ENCODE assay signal across 11 mouse cellular contexts in genomic region chr19:24958531-24958930, GRCm38 (mm10). TPM values are rescaled to one million over a fixed set of nuclear protein-coding genes. Genes with fewer than 3 reads are reported as not detected.
A peak's percentile ranks its signal among the peaks of the same experiment; 100 is the strongest.
DNase-seq lines count a peak whose midpoint lies in the region; ATAC-seq lines count a peak whose summit lies in the region.
"Had no signal": no experiment of that assay in that cellular context is flagged by ENCODE, and none has a peak within 500 bp of the region (broad histone marks: within the 10 kb centered on the region; RNA-seq: fewer than 3 reads in every experiment).

No protein-coding gene starts in this region.

- H3K4me2 ChIP-seq in midbrain, embryonic 11.5 days, result no peak overlapping the region
- no peak overlapping the region for H3K4me2 ChIP-seq in midbrain, embryonic 15.5 days

- H3K36me3 ChIP-seq in midbrain, embryonic 11.5 days (ENCODE audit: control insufficient read depth, insufficient read depth, low read length), result peaks cover 2% of the 10 kb centered on the region; the same call in 1 of the 2 replicates
- H3K36me3 ChIP-seq in midbrain, embryonic 15.5 days (replicated peaks), result 0 out of 2 replicates have a peak, but pooled peaks cover 4% of the 10 kb centered on the region
- no peaks in the 10 kb centered on the region; the same call in 1 of the 2 replicates for H3K36me3 ChIP-seq in splenic B cell, adult 2 months (ENCODE audit: control insufficient read depth, insufficient read depth, low read length, poor library complexity, severe bottlenecking)

- no peaks in the 10 kb centered on the region for H3K27me3 ChIP-seq in midbrain, embryonic 11.5 days (ENCODE audit: control insufficient read depth, insufficient read depth, low read length)
- no peaks in the 10 kb centered on the region for H3K27me3 ChIP-seq in midbrain, embryonic 15.5 days (replicated peaks)
- no peaks in the 10 kb centered on the region for H3K27me3 ChIP-seq in splenic B cell, adult 2 months (ENCODE audit: control insufficient read depth, insufficient read depth, low read length, poor library complexity, severe bottlenecking)

- no peak overlapping the region for H3K27ac ChIP-seq in midbrain, embryonic 11.5 days (ENCODE audit: low read depth, low read length)
- no peak overlapping the region for H3K27ac ChIP-seq in midbrain, embryonic 15.5 days

- ATAC-seq in midbrain, embryonic 11.5 days (ENCODE audit: low FRiP score), result no peak
- no peak for ATAC-seq in midbrain, embryonic 15.5 days (replicated peaks)

- H3K4me3 ChIP-seq in midbrain, embryonic 11.5 days (ENCODE audit: low read depth, low read length), result no peak overlapping the region
- H3K4me3 ChIP-seq in midbrain, embryonic 15.5 days, result no peak overlapping the region
- H3K4me3 ChIP-seq: myocyte had no signal

- H3K4me1 ChIP-seq in midbrain, embryonic 11.5 days (ENCODE audit: control insufficient read depth, insufficient read depth, low read length), result peaks cover 6% of the 10 kb centered on the region
- peaks cover 12% of the 10 kb centered on the region for H3K4me1 ChIP-seq in midbrain, embryonic 15.5 days

- H3K9ac ChIP-seq in midbrain, embryonic 11.5 days (ENCODE audit: low read length), result no peak overlapping the region
- H3K9ac ChIP-seq in midbrain, embryonic 15.5 days, result no peak overlapping the region

- peak; percentile 36 for DNase-seq in gastrocnemius, adult 18-20 months (ENCODE audit: low spot score)
- no peak for DNase-seq in gastrocnemius, postnatal 36 days
- DNase-seq in midbrain, embryonic 11.5 days (ENCODE audit: low spot score, missing footprints), result peak; percentile 90
- peak; percentile 84 for DNase-seq in embryo, embryonic 10.5 days (ENCODE audit: low spot score)
- DNase-seq in splenic B cell, adult 2 months (ENCODE audit: low read depth, low spot score), result peak; percentile 85
- DNase-seq in urinary bladder, postnatal 25 days (ENCODE audit: low spot score), result no peak
- DNase-seq in urinary bladder, adult 2 months (ENCODE audit: low spot score), result no peak

- WGBS in midbrain, embryonic 11.5 days, result 40% methylated on average over 3 of the region's 3 CpGs
- WGBS in midbrain, embryonic 15.5 days, result 39% methylated on average over 3 of the region's 3 CpGs

- intact Hi-C loops in gastrocnemius, postnatal 36 days (cut with DNase I), result no loop called here

- no peaks in the 10 kb centered on the region for H3K9me3 ChIP-seq in midbrain, embryonic 11.5 days (ENCODE audit: control insufficient read depth, low read length)
- no peaks in the 10 kb centered on the region for H3K9me3 ChIP-seq in midbrain, embryonic 15.5 days

RNA-seq across cellular contexts. Expression of gene Cbwd1, which starts 2.9 kb away (rescaled TPM):
- total RNA-seq in gastrocnemius, adult 18-20 months (2021), result 10 to 100 TPM; 16.4 to 17.7 TPM
- total RNA-seq in gastrocnemius, postnatal 36 days (2021), result 10 to 100 TPM; 13.3 to 15.1 TPM
- polyA plus RNA-seq in midbrain, embryonic 11.5 days (2014; fragmentation: Nextera tagmentation; extraction: Ambion mirVana), result 22.9 and 25.3 TPM in 2 replicates
- 11.9 and 13.1 TPM in 2 replicates for polyA plus RNA-seq in midbrain, embryonic 15.5 days (2015; fragmentation: Nextera tagmentation; extraction: Ambion mirVana)
- polyA plus RNA-seq in urinary bladder, adult 2 months (2012; rRNA removed), result 12.2 and 13.7 TPM in 2 replicates

RNA-seq across cellular contexts. Expression of gene Dock8, which starts 40.8 kb away (rescaled TPM):
- 1 to 10 TPM; 1.5 to 2.1 TPM for total RNA-seq in gastrocnemius, adult 18-20 months (2021)
- 1 to 10 TPM; 3.1 to 3.8 TPM for total RNA-seq in gastrocnemius, postnatal 36 days (2021)
- polyA plus RNA-seq in midbrain, embryonic 11.5 days (2014; fragmentation: Nextera tagmentation; extraction: Ambion mirVana), result 0.98 and 1.7 TPM in 2 replicates
- 0.59 and 0.70 TPM in 2 replicates for polyA plus RNA-seq in midbrain, embryonic 15.5 days (2015; fragmentation: Nextera tagmentation; extraction: Ambion mirVana)
- 28.4 and 29.7 TPM in 2 replicates for polyA plus RNA-seq in urinary bladder, adult 2 months (2012; rRNA removed)

RNA-seq across cellular contexts. Expression of gene Foxd4, which starts 57.5 kb away (rescaled TPM):
- total RNA-seq in gastrocnemius, adult 18-20 months (2021), result not detected
- not detected for total RNA-seq in gastrocnemius, postnatal 36 days (2021)
- 0.47 and 0.87 TPM in 2 replicates for polyA plus RNA-seq in midbrain, embryonic 11.5 days (2014; fragmentation: Nextera tagmentation; extraction: Ambion mirVana)
- 0.17 TPM in 1 of 2 replicates, not detected in the other for polyA plus RNA-seq in midbrain, embryonic 15.5 days (2015; fragmentation: Nextera tagmentation; extraction: Ambion mirVana)
- not detected in 2 replicates for polyA plus RNA-seq in urinary bladder, adult 2 months (2012; rRNA removed)
- total RNA-seq: adrenal gland, postnatal 36 days had no signal
- polyA plus RNA-seq: intestine, embryonic 14.5 days; myocyte had no signal

Comparison
In these comparisons a context has a peak if more than half of its experiments do, and no peak if none do; other contexts are left out.
1. DNase-seq: peak in gastrocnemius, adult 18-20 months (single experiment), midbrain, embryonic 11.5 days (single experiment), embryo, embryonic 10.5 days (single experiment) and splenic B cell, adult 2 months (single experiment); none in gastrocnemius, postnatal 36 days (0 of 2), urinary bladder, postnatal 25 days (single experiment) and urinary bladder, adult 2 months (single experiment).
2. RNA of gene Dock8, which starts 40.8 kb away (polyA plus RNA-seq): 28.4 to 29.7 TPM in urinary bladder, adult 2 months; 0.98 to 1.7 TPM in midbrain, embryonic 11.5 days and 0.59 to 0.70 TPM in midbrain, embryonic 15.5 days; every median in the first group is over 10 times any median in the second.